Mouse (Mus musculus) midbrain, embryonic 11.5 days (tissue): Measurements from ENCODE around the gene Gng5. TPM values are rescaled to one million over a fixed set of nuclear protein-coding genes. Genes with fewer than 3 reads are reported as not detected.

ENCODE experiments used
- polyA plus RNA-seq: library from polyadenylated mRNA; unstranded; fragments of >200 nt; fragmentation: Nextera tagmentation; extraction: Ambion mirVana; gene quantifications from 2 replicates; pipeline ENCODE4 v1.2.1, GENCODE M21; 2014

The Gng5 gene
- polyA plus RNA-seq, 1 experiment from 2014 or later = 1,090 TPM

Other genes with a start within 250 kb of the Gng5 start
- 31.0 and 33.5 TPM in 2 replicates for gene Ssx2ip, start 95.2 kb upstream of the Gng5 start, polyA plus RNA-seq
- gene Ctbs, start 50.0 kb upstream of the Gng5 start, polyA plus RNA-seq = 5.8 and 6.6 TPM in 2 replicates
- 3.4 and 7.7 TPM in 2 replicates for gene Spata1, start 54 bp upstream of the Gng5 start, polyA plus RNA-seq
- gene Rpf1, start 21.6 kb downstream of the Gng5 start, polyA plus RNA-seq = 80.6 and 81.5 TPM in 2 replicates
- 0.11 TPM in 1 of 2 replicates, not detected in the other for gene Uox, start 70.6 kb downstream of the Gng5 start, polyA plus RNA-seq
- gene Dnase2b, start 115.8 kb downstream of the Gng5 start, polyA plus RNA-seq = not detected in 2 replicates
- not detected in 2 replicates for gene 4930503B20Rik, start 151.5 kb downstream of the Gng5 start, polyA plus RNA-seq
- 0.26 and 0.80 TPM in 2 replicates for gene Samd13, start 185.8 kb downstream of the Gng5 start, polyA plus RNA-seq